Mouse (Mus musculus): ENCODE measurements around the gene Hist2h4. TPM values are rescaled to one million over a fixed set of nuclear protein-coding genes. Genes with fewer than 3 reads are reported as not detected.
"Not testable (repeated sequence)": the region's sequence is repeated elsewhere in the genome, so short reads cannot be mapped to it uniquely, and the experiment has no call there.

The Hist2h4 gene
- polyA plus RNA-seq, 1 experiment from 2014 or later, result 8.7 TPM

- Histone ChIP-seq H3K4me2 (replicated peaks) (no peak overlapping the region), H3K9ac (no peak overlapping the region), H3K36me3 (no peaks in the 10 kb centered on the region), H3K9me3 (replicated peaks) (no peaks in the 10 kb centered on the region), H3K27me3 (no peaks in the 10 kb centered on the region), H3K4me1 (0 out of 2 replicates have a peak, but pooled peaks cover 4% of the 10 kb centered on the region), H3K27ac (replicated peaks) (no peak overlapping the region), H3K4me3 (replicated peaks) (no peak overlapping the region)
- WGBS, result 71% methylated on average over 2 of the region's 2 CpGs
- no peak for ATAC-seq (ENCODE audit: insufficient number of reproducible peaks, low FRiP score, low TSS enrichment, low read depth)
Measured at GRCm38 (mm10) chr3:96230404-96230803, 32.7 kb downstream of the Hist2h4 start.

DNA sequence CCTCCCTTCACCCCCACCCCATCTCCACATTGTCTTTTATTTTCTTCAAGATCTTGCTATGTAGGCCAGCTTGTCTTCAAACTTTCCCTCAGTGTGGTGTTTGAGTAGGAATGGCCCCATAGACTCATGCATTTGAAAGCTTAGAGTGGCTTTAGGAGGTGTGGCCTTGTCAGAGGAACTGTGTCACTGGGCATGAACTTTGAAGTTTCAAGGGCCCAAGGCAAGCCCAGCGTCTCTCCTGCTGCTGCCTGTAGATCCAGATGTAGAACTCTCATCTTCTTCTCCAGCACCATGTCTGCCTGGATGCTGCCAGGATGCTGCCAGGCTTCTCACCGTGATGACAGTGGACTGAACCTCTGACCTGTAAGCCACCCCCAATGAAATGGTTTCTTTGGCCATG is 34.3 kb downstream of the Hist2h4 start:
- H3K4me3 ChIP-seq (replicated peaks), result no peak overlapping the region
- no peaks in the 10 kb centered on the region for H3K9me3 ChIP-seq (replicated peaks)
- no peaks in the 10 kb centered on the region for H3K27me3 ChIP-seq
- no peak for ATAC-seq (ENCODE audit: insufficient number of reproducible peaks, low FRiP score, low TSS enrichment, low read depth)
- no peak overlapping the region for H3K27ac ChIP-seq (replicated peaks)
- WGBS, result 64% methylated on average over 2 of the region's 2 CpGs
- no peak overlapping the region for H3K9ac ChIP-seq
- H3K4me2 ChIP-seq (replicated peaks), result no peak overlapping the region
- H3K36me3 ChIP-seq, result no peaks in the 10 kb centered on the region
- 0 out of 2 replicates have a peak, but pooled peaks cover 4% of the 10 kb centered on the region for H3K4me1 ChIP-seq

GRCm38 (mm10) chr3:96226695-96227648 is 36.1 kb downstream of the Hist2h4 start:
- no peaks in the 10 kb centered on the region for H3K36me3 ChIP-seq
- H3K4me2 ChIP-seq (replicated peaks), result no peak overlapping the region
- peaks cover 17% of the 10 kb centered on the region for H3K4me1 ChIP-seq
- 52% methylated on average over 8 of the region's 8 CpGs for WGBS
- no peak overlapping the region for H3K27ac ChIP-seq (replicated peaks)
- no peaks in the 10 kb centered on the region for H3K9me3 ChIP-seq (replicated peaks)
- H3K9ac ChIP-seq, result no peak overlapping the region
- no peak for ATAC-seq (ENCODE audit: insufficient number of reproducible peaks, low FRiP score, low TSS enrichment, low read depth)
- H3K27me3 ChIP-seq, result no peaks in the 10 kb centered on the region
- H3K4me3 ChIP-seq (replicated peaks), result no peak overlapping the region

GRCm38 (mm10) chr3:96225421-96225820 is 37.7 kb downstream of the Hist2h4 start:
- peaks cover 27% of the 10 kb centered on the region for H3K4me1 ChIP-seq
- WGBS, result 42% methylated on average over 2 of the region's 2 CpGs
- ATAC-seq (ENCODE audit: insufficient number of reproducible peaks, low FRiP score, low TSS enrichment, low read depth), result no peak
- H3K27me3 ChIP-seq, result no peaks in the 10 kb centered on the region
- H3K9me3 ChIP-seq (replicated peaks), result no peaks in the 10 kb centered on the region
- H3K4me3 ChIP-seq (replicated peaks), result no peak overlapping the region
- no peak overlapping the region for H3K9ac ChIP-seq
- H3K4me2 ChIP-seq (replicated peaks), result no peak overlapping the region
- no peak overlapping the region for H3K27ac ChIP-seq (replicated peaks)
- H3K36me3 ChIP-seq, result no peaks in the 10 kb centered on the region

- Histone ChIP-seq H3K27ac (replicated peaks) (no peak overlapping the region), H3K27me3 (no peaks in the 10 kb centered on the region), H3K9ac (no peak overlapping the region), H3K4me1 (peaks cover 35% of the 10 kb centered on the region), H3K36me3 (no peaks in the 10 kb centered on the region), H3K4me3 (replicated peaks) (no peak overlapping the region), H3K9me3 (replicated peaks) (no peaks in the 10 kb centered on the region), H3K4me2 (replicated peaks) (peak overlapping the region; percentile 69; the same call in 1 of the 2 replicates)
- no peak for ATAC-seq (ENCODE audit: insufficient number of reproducible peaks, low FRiP score, low TSS enrichment, low read depth)
- WGBS, result 87% methylated on average over 4 of the region's 4 CpGs
Measured at GRCm38 (mm10) chr3:96222774-96223173, 40.3 kb downstream of the Hist2h4 start.

- no peaks in the 10 kb centered on the region for H3K9me3 ChIP-seq (replicated peaks)
- H3K27ac ChIP-seq (replicated peaks), result peak overlapping the region; percentile 100
- no peak for ATAC-seq (ENCODE audit: insufficient number of reproducible peaks, low FRiP score, low TSS enrichment, low read depth)
- peak overlapping the region; percentile 52 for H3K9ac ChIP-seq
- no peaks in the 10 kb centered on the region for H3K27me3 ChIP-seq
- 20% methylated on average over 9 of the region's 9 CpGs for WGBS
- H3K36me3 ChIP-seq, result no peaks in the 10 kb centered on the region
- H3K4me2 ChIP-seq (replicated peaks), result peak overlapping the region; percentile 69
- H3K4me3 ChIP-seq (replicated peaks), result peak overlapping the region; percentile 65
- H3K4me1 ChIP-seq, result peaks cover 31% of the 10 kb centered on the region
Measured at GRCm38 (mm10) chr3:96221640-96222038, 41.5 kb downstream of the Hist2h4 start.

DNA sequence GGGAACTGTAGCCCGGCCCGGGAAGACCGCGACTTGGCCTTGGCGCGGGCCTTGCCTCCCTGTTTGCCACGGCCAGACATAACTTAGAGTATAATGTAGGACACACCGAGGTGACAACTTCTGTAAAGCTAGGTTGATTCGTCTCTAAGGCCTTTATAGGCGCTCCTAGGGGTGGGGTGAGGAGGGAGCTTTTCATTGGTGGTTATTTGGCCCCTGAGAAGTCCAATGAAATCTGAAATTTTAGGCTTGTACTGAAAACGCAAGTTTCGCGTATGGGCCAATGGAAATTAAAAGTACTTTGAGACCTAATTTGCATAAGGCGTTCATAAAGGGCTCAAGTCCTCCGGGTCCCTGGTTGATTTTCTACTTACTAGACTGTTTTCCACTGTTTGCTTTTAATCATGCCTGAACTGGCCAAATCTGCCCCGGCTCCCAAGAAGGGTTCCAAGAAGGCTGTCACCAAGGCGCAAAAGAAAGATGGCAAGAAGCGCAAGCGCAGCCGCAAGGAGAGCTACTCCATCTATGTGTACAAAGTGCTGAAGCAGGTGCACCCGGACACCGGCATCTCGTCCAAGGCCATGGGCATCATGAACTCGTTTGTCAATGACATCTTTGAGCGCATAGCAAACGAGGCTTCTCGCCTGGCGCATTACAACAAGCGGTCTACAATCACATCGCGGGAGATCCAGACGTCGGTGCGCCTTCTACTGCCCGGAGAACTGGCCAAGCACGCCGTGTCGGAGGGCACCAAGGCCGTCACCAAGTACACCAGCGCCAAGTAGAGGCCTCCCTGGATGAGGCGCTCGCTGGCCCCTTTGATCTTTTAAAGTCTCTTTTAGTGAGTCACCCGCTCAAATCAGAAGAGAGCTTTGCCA is 42.1 kb downstream of the Hist2h4 start, which contains the start of the genes Hist2h2ac and Hist2h2be:
TSS of gene Hist2h2ac (minus strand) at position 116 of the 875 bp plus-strand sequence.
TSS of gene Hist2h2be (plus strand) at position 355 of the 875 bp plus-strand sequence.
- Histone ChIP-seq H3K36me3 (no peaks in the 10 kb centered on the region), H3K9me3 (replicated peaks) (no peaks in the 10 kb centered on the region), H3K4me3 (replicated peaks) (peak within 1 kb of the TSS; percentile 65), H3K27me3 (no peaks in the 10 kb centered on the region), H3K27ac (replicated peaks) (peak within 1 kb of the TSS; percentile 100), H3K9ac (peak within 1 kb of the TSS; percentile 76), H3K4me1 (peaks cover 31% of the 10 kb centered on the region), H3K4me2 (replicated peaks) (peak within 1 kb of the TSS; percentile 69)
- ATAC-seq (ENCODE audit: insufficient number of reproducible peaks, low FRiP score, low TSS enrichment, low read depth), result peak; percentile 88
- WGBS, result under 1% methylated on average over 43 of the region's 43 CpGs

DNA sequence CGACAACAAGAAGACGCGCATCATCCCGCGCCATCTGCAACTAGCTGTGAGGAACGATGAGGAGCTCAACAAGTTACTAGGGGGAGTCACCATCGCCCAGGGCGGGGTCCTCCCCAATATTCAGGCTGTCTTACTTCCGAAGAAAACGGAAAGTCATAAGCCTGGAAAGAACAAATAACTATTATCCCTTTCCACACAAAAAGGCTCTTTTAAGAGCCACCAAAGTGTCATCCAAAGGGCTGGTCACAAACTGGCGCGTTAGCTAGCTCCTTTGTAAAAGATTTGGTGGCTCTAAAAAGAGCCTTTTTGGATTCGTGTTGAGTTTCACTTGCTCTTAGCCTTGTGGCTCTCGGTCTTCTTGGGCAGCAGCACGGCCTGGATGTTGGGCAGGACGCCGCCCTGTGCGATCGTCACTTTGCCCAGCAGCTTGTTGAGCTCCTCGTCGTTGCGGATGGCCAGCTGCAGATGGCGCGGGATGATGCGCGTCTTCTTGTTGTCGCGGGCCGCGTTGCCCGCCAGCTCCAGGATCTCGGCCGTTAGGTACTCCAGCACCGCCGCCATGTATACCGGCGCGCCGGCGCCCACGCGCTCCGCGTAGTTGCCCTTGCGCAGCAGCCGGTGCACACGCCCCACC is 42.9 kb downstream of the Hist2h4 start:
- ATAC-seq (ENCODE audit: insufficient number of reproducible peaks, low FRiP score, low TSS enrichment, low read depth), result 0 out of 2 replicates have a peak, but pooled peaks have one; percentile 0
- peak overlapping the region; percentile 65 for H3K4me3 ChIP-seq (replicated peaks)
- H3K9me3 ChIP-seq (replicated peaks), result not testable (repeated sequence)

GRCm38 (mm10) chr3:96219661-96220130 is 43.4 kb downstream of the Hist2h4 start, which contains the start of the genes Bola1 and Hist2h2ab:
Bola1 (minus strand) TSS chr3:96219709.
Hist2h2ab (plus strand) TSS chr3:96219865.
- ATAC-seq (ENCODE audit: insufficient number of reproducible peaks, low FRiP score, low TSS enrichment, low read depth), result peak; percentile 87
- no peaks in the 10 kb centered on the region for H3K27me3 ChIP-seq
- peak within 1 kb of the TSS; percentile 65 for H3K4me3 ChIP-seq (replicated peaks)
- no peaks in the 10 kb centered on the region for H3K36me3 ChIP-seq
- no peaks in the 10 kb centered on the region for H3K9me3 ChIP-seq (replicated peaks)
- H3K9ac ChIP-seq, result peak within 1 kb of the TSS; percentile 76
- peaks cover 31% of the 10 kb centered on the region for H3K4me1 ChIP-seq
- H3K27ac ChIP-seq (replicated peaks), result peak within 1 kb of the TSS; percentile 100
- under 1% methylated on average over 34 of the region's 37 CpGs for whole genome bisulfite sequencing
- H3K4me2 ChIP-seq (replicated peaks), result peak within 1 kb of the TSS; percentile 69

More for the DNA sequence above, 42.9 kb downstream of the Hist2h4 start:
- not testable (repeated sequence) for H3K27me3 ChIP-seq, H3K36me3 ChIP-seq
- H3K27ac ChIP-seq (replicated peaks), result peak overlapping the region; percentile 100
- H3K9ac ChIP-seq, result peak overlapping the region; percentile 76
- peaks cover 31% of the 10 kb centered on the region for H3K4me1 ChIP-seq
- H3K4me2 ChIP-seq (replicated peaks), result peak overlapping the region; percentile 69
- WGBS, result under 1% methylated on average over 41 of the region's 47 CpGs

DNA sequence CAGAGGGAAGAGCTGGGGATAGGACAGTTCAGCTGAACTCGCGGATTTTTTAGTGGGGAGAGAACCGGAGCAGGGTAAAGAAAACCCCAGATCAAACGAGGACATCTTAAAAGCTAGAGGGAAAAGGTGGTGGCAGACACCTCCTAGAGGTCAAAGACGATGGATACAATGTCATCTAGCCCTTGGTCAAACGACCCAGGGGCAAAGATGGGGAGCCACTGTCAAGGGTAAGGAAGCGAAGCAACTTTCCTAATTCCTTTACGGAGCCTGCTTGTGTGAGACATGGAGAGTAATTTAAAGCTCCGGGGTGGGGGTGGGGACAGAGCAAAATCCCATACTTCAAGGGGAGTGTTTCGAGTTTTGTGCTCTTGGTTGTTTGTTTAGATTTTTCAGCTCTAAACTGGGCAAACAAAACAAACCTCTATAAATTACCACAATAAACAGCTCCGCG is 43.9 kb downstream of the Hist2h4 start:
- WGBS, result under 1% methylated on average over 12 of the region's 12 CpGs
- H3K36me3 ChIP-seq, result no peaks in the 10 kb centered on the region
- H3K4me1 ChIP-seq, result peaks cover 31% of the 10 kb centered on the region
- no peaks in the 10 kb centered on the region for H3K9me3 ChIP-seq (replicated peaks)
- H3K9ac ChIP-seq, result peak overlapping the region; percentile 76
- peak overlapping the region; percentile 69 for H3K4me2 ChIP-seq (replicated peaks)
- peak overlapping the region; percentile 65 for H3K4me3 ChIP-seq (replicated peaks)
- peak overlapping the region; percentile 100 for H3K27ac ChIP-seq (replicated peaks)
- no peaks in the 10 kb centered on the region for H3K27me3 ChIP-seq
- no peak for ATAC-seq (ENCODE audit: insufficient number of reproducible peaks, low FRiP score, low TSS enrichment, low read depth)
